Mouse (Mus musculus): Measurements from ENCODE around the gene Wfdc17.
A peak's percentile ranks its signal among the peaks of the same experiment; 100 is the strongest.

Wfdc17 gene

GRCm38 (mm10) chr11:83703705-83704104, at the start of gene Wfdc17:
Wfdc17 (plus strand) TSS chr11:83703991.
- no peak for DNase-seq (ENCODE audit: low read depth, low spot score)

- DNase-seq (ENCODE audit: low read depth, low spot score): no peak
These were observed 49.2 kb upstream of the Wfdc17 start for GRCm38 (mm10) chr11:83654606-83655005.

- no peak for DNase-seq (ENCODE audit: low read depth, low spot score)
These were observed 46.3 kb upstream of the Wfdc17 start for GRCm38 (mm10) chr11:83657508-83657907.

DNA sequence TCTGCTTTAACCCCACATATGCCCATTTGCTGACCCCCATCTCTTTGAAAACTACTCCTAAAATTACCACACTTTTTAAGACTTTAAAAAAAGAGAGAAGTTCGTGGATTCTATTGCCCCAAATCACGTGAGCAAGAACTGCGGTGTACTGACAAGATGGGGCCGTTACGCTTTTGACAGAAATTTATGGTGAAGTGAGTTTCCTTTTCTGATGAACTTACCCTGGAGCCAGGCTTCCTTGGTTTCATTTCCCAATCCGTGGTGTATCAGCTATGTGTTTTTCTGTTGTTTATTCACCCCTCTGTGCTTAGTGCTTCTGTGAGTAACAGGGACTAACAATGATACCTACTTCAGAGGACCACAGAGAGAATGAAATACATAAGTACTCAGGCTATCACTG, 45.0 kb upstream of the Wfdc17 start:
- no peak for DNase-seq (ENCODE audit: low read depth, low spot score)

- DNase-seq (ENCODE audit: low read depth, low spot score): peak; percentile 21
These were observed 41.6 kb upstream of the Wfdc17 start, which contains the start of gene Ccl4 for GRCm38 (mm10) chr11:83662204-83662603. Ccl4 (plus strand) TSS chr11:83662584.

DNA sequence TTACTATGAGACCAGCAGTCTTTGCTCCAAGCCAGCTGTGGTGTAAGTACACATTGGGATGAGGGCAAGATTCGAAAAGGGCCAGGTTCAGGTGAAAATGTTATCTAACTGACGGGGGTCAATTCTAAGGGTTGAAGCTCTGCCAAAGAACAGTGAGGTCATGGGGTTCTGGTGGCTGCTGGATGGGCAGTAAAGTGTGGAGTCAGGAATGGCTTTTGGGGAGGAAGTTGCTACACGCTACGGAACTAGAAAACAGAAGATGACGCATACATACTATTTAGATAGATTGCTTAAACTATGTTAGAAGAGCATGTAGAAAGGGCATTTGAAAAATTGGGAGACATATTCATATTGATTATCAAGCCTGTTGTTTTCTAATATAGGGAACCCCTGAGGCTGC, 40.3 kb upstream of the Wfdc17 start:
- DNase-seq (ENCODE audit: low read depth, low spot score): no peak

DNA sequence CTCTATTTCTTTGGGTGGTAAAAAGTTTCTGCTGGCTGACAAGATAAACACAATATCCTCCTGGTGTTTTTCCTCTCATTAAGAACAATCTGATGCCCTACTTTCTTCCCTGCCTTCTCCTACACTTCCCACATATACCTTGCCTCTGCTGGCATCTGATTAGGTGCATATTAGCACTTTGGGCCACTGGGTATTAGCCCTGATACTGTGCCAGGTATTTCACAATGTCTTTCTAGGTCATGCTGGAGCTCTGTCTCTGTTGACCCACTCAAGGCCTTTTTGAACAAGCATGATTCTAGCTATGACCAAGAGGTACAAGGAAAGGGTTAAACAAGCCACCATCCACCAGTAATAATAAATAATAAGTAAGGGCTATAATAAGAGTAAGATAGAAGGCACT, 32.0 kb upstream of the Wfdc17 start:
- DNase-seq (ENCODE audit: low read depth, low spot score): no peak

DNA sequence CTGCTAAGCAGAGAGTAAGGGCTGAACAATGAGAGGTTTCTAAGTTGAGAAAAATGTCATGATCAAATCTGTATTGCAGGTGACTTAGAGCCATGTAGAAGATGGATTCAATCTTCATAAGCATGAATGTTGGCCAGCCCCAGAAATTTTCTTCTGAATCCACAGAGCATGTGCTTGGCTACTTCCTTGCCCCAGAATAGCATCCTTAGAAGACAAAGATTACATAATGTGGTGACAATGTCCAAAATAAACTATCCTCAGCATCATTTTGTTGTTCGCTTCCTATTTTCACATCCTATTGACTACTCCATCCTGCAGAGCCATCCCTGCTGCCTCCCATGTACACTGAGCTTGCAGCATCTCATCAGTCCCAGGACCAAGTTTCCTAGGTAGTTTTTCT, 28.1 kb upstream of the Wfdc17 start:
- DNase-seq (ENCODE audit: low read depth, low spot score): no peak

DNA sequence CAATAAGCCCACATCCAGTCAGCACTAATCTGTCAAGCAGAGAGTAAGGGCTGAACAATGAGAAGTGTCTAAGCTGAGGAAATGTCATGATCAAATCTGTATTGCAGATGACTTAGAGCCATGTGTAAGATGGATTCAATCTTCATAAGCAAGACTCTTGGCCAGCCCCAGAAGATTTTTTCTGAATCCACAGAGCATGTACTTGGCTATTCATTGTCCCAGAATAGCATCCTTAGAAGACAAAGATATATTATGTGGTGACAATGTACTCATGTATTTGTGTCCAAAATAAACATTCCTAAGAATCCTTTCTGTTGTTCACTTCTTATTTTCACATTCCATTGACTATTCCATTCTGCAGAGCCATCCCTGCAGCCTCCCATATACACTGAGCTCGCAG, 13.9 kb upstream of the Wfdc17 start:
- DNase-seq (ENCODE audit: low read depth, low spot score): no peak

- no peak for DNase-seq (ENCODE audit: low read depth, low spot score)
These were observed 11.8 kb upstream of the Wfdc17 start for GRCm38 (mm10) chr11:83692008-83692407.

DNA sequence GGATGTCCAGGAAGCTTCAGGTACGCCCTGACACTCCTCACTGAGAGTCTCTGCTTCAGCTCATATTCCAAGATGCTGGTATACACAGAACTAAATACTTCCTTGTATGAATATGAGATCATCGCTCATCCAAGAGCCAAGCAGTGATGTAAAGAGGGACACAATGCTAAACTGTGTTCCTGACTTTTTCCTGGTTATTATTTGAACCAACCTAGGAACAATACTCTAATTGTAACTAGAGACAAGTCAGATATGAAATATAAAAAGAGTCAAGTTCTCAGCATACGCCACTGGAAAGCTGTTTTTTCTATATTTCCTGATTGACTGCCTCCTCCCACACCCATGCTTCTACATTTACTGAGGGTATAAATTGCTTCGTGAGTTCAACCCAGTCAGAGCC, 4.9 kb downstream of the Wfdc17 start, which contains the start of gene Wfdc18:
TSS of gene Wfdc18 (plus strand) at position 301 of the 400 bp plus-strand sequence.
- DNase-seq (ENCODE audit: low read depth, low spot score): no peak

DNA sequence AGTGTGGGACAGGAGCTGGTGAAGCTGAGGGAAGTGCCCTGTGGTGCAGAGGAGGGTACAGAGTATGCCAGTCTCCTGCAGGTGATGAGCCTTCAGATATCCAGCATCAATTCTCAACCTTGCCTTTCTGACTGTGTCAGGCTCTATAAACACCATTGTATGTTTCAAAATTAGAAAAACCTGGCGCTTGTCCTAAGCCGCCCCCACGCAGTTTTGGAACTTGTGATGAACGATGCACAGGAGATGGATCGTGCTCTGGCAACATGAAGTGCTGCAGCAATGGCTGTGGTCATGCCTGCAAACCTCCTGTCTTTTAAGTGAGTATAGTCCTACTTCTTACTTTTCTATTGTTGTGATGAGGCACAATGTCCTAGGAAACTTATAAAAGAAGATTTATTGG, 5.9 kb downstream of the Wfdc17 start:
- no peak for DNase-seq (ENCODE audit: low read depth, low spot score)

DNA sequence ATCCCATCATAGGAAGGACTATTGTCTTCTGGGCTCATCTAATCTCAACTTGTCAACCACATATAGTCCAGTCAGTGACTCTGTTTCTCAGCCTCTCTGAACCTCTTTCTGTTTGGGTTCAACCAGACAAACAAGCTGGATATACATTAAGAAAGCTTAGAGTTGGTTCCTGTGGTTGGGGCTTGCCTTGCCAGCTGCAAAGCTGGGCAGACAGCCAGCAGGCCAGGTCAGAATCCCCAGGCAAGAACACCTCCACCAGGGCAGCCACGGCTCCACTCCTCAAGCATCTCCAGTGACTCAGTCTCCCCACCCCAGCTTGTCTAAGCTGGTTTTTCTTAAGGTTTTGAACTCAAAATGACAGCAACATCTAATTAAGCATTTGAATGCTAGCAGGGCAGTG, 8.9 kb downstream of the Wfdc17 start:
- DNase-seq (ENCODE audit: low read depth, low spot score): no peak

- DNase-seq (ENCODE audit: low read depth, low spot score): no peak
These were observed 10.1 kb downstream of the Wfdc17 start for GRCm38 (mm10) chr11:83713925-83714324.

GRCm38 (mm10) chr11:83717042-83717665, 13.4 kb downstream of the Wfdc17 start:
- DNase-seq (ENCODE audit: low read depth, low spot score): no peak

- DNase-seq (ENCODE audit: low read depth, low spot score): no peak
These were observed 17.0 kb downstream of the Wfdc17 start for GRCm38 (mm10) chr11:83720766-83721165.

DNA sequence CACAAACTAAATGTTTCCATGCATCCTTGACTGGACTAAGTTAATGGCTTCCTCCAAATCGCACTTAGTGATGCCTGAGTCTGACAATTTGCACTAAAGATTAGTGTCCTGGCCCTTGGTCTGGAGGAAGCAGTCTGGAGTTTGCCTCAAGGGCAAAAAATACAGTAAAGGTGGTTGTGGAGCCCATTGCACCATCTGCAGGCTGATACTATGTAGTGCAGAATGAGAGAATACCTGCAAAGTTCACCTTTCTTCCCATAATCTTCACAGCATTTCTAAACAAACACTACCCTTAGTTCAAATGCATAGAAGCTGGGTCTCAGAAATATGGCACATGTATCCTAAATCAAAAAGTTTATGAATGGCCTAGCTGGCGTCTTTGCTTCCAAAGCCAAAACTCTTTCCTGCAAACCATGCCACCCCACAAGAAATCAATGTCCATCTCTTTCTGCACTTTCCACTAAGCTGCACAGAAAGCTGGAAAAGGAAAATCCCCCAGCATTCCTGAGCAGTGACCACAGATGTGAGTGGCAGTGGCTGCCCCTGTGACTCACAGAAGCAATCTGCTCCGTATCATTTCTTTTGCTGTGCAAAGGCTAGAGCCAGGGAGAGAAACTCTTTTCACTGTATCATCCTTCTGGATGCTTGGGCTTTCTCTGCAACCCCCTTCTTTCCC, 25.1 kb downstream of the Wfdc17 start:
- DNase-seq (ENCODE audit: low read depth, low spot score): peak; percentile 24

DNA sequence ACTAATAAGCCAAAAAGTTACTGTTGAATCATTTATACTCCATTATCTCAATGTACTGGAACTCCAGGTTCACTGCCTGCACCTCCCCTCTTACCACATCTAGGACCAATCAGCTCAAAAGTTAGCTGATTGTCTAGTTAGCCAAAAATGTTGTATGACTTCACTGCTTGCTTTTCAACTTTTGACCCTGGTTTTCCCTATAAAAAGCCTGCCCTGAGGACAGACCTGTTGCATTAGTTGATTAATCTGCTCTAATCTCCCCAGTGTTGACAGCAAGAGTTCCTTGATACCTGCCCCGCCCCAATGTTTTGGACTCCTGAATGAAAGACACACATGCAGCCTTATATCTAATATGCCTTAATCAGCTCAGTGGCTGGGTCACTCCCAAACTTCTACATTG, 27.3 kb downstream of the Wfdc17 start:
- DNase-seq (ENCODE audit: low read depth, low spot score): no peak

- no peak for DNase-seq (ENCODE audit: low read depth, low spot score)
These were observed 29.4 kb downstream of the Wfdc17 start for GRCm38 (mm10) chr11:83733071-83733640.

DNA sequence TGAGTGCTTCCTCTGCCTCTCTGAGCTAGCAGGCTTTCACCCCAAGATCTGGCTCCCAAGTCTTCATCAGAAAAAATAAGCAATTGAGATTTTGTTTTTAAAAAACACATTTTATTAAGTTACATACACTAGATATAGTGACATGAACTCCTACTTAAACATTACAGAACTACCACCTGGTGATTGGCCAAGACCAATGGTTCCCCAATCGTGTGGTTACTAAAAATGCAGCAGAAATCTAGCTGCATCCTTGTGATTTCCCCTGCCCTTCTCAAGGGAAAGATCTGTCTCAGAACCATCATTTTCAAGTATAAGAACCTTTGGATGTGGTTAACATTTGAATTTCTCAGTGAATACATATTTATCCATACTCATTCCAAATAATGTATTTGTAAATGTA, 30.4 kb downstream of the Wfdc17 start:
- DNase-seq (ENCODE audit: low read depth, low spot score): no peak

GRCm38 (mm10) chr11:83735881-83736280, 32.1 kb downstream of the Wfdc17 start:
- no peak for DNase-seq (ENCODE audit: low read depth, low spot score)

DNA sequence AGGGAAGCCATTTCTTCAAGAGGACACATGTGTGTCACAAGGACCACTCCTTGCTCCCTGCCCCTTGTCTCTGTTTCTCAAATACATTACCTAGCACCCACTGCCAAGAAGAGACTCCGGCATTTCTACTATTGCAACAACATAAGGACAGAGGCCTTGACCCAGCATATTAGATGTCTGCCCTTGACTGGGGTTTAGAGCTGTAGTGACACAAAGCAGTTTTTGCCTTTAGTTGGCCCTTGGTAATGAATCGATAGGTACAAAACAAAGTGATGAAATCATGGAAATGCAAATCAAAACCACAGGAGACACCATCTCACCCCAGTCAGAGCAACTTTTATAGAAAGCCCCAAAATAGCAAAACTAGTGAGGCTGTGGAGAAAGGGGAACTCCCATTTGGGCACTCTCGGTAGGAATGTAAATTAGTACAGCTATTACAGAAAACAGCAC, 33.3 kb downstream of the Wfdc17 start:
- DNase-seq (ENCODE audit: low read depth, low spot score): peak; percentile 61

GRCm38 (mm10) chr11:83739241-83739640, 35.5 kb downstream of the Wfdc17 start:
- peak; percentile 84 for DNase-seq (ENCODE audit: low read depth, low spot score)
